Mouse (Mus musculus): ENCODE measurements at regions not wholly inside any gene's neighbourhood (a gene's known extent, or its start where the extent isn't known, plus 50 kb on each side); places are given as distances from the start of the nearest gene placed in this dataset.

GRCm38 (mm10) chr15:56979353-56979752, 498.1 kb downstream of the Slc22a22 start:
- DNase-seq (ENCODE audit: extremely low read depth, low read depth), result no peak

DNA sequence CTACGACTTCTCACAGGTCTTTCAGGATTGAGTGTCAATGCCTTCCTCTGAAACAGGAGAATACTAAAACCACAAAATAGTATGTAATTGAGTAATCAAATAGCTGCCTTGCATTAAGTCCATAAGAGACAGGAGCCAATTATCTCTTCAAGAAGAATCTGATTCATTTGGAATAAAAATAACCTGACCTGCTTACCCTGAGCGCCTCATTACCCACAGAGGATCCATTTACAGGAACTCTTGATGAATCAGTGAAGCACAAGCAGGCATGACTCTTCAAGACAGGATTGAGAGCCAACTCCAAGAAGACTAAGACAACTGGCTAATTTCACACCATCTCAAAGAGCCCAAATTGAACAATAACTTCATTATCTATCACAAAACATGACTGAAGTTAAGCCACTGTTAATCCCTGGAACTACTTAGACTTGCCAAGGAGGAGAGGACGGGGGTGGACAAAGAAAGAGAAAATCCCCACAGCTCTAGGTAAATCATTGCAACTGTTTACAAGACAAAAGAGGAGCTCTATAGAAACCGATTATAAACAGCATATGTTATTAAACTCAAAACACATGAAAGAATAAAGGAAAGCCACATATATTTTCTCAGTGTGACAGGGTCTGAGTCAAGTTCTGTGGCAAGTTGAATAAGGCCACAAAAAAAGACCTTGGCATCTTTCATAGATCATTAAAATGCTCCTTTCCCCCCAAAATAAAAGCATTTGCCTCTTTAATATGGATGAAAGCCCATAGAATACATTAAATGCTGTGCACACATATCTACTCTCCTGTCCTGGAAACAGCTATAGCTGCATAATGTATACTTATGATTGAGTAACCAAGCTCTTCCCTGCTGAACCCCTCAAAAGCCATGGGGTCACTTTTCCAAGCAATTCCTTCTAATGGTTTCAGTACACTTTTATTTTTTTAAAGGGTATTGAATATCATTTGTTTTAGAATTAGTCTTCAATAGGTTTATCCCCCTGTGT, 501.7 kb downstream of the Slc22a22 start:
- no peak for DNase-seq (ENCODE audit: extremely low read depth, low read depth)

- no peak for DNase-seq (ENCODE audit: extremely low read depth, low read depth)
Observed at GRCm38 (mm10) chr15:56970140-56970539, 507.3 kb downstream of the Slc22a22 start.

DNA sequence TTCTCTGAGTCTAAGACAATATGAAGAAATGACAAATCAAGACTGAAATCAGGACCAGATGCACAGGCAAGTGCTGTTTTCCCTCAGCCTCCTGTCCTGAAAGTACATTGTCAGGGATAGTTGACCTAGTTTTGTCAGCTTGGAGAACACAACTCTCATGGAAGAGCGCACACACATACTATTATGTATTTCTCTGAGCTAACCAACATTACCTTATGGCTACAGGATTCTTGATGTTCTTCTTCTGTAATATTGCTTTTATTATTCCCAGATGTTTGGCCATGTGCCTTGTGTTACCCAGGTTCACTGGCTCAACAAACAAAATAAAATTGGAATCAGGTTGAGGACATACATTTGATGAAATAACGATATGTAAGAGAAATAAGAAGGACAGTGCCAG, 521.1 kb downstream of the Slc22a22 start:
- no peak for DNase-seq (ENCODE audit: extremely low read depth, low read depth)

- no peak for DNase-seq (ENCODE audit: extremely low read depth, low read depth)
Observed at GRCm38 (mm10) chr15:56952176-56952575, 525.2 kb downstream of the Slc22a22 start.

DNA sequence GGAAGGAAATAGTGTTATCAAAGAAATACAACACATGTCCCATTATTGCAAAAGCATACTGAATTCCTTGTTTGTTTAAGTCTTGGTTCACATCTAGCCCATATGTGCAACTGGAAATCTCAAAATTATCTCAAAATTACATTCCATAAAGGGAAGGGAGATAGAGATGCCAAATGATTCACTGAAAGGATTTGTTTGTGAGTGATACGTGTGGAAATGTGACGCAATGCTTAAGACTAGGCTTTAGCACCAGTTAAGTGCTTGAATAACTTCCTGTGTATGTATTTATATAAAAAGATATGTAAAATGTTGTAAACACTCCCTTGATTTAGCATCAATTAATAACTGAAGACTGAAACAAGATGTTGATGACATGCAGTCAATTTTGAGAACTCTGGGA, 526.6 kb downstream of the Slc22a22 start:
- DNase-seq (ENCODE audit: extremely low read depth, low read depth), result no peak

GRCm38 (mm10) chr15:56940891-56941290, 536.5 kb downstream of the Slc22a22 start:
- no peak for DNase-seq (ENCODE audit: extremely low read depth, low read depth)

GRCm38 (mm10) chr15:56896553-56896952, 580.9 kb downstream of the Slc22a22 start:
- DNase-seq (ENCODE audit: extremely low read depth, low read depth), result no peak

GRCm38 (mm10) chr15:56881501-56881900, 595.9 kb downstream of the Slc22a22 start:
- DNase-seq (ENCODE audit: extremely low read depth, low read depth), result no peak

DNA sequence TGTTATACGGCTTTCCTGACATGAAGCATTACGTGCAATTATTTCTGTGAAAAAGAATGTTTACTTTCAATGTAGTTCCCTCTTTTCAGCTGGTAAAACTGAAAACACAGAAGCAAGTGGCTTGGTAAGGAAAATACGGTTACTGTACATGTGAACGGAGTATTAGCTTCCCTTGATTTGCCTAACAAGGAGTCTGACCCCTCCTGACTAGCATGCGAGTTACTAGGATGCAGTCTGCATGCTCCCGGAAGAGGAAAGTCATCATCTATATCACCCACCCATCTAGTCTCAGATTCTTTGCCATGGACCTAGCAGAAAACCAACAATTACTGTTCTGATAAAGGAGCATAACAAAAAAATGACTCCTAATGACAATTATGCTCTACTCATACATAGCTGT, 611.5 kb downstream of the Slc22a22 start:
- DNase-seq (ENCODE audit: extremely low read depth, low read depth), result no peak

GRCm38 (mm10) chr15:56865035-56865804, 612.2 kb downstream of the Slc22a22 start:
- no peak for DNase-seq (ENCODE audit: extremely low read depth, low read depth)

- no peak for DNase-seq (ENCODE audit: extremely low read depth, low read depth)
Observed at GRCm38 (mm10) chr15:56858627-56859334, 618.6 kb downstream of the Slc22a22 start.

- DNase-seq (ENCODE audit: extremely low read depth, low read depth), result no peak
Observed at GRCm38 (mm10) chr15:56858134-56858533, 619.3 kb downstream of the Slc22a22 start.

- peak; percentile 4 for DNase-seq (ENCODE audit: extremely low read depth, low read depth)
Observed at GRCm38 (mm10) chr15:56856057-56856456, 621.4 kb downstream of the Slc22a22 start.

DNA sequence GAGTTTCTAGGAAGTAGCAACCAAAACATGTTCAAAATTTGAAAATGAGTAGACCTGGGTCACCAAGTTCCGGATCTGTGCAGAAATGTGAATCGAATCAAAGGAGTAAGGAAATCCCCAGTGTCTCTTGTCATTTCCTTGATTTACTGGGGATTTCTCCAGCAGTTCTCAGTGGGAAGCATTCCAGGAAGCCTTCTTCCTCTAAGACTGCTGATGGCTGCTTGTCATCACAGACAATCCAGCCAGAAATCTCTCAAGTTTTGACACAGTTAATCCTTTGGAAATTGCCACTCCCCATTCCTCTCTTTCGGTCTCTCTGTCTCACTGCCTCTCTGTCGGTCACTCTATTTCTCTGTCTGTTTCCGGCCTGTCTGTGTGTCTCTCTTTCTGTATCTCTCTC, 624.3 kb downstream of the Slc22a22 start:
- DNase-seq (ENCODE audit: extremely low read depth, low read depth), result no peak

DNA sequence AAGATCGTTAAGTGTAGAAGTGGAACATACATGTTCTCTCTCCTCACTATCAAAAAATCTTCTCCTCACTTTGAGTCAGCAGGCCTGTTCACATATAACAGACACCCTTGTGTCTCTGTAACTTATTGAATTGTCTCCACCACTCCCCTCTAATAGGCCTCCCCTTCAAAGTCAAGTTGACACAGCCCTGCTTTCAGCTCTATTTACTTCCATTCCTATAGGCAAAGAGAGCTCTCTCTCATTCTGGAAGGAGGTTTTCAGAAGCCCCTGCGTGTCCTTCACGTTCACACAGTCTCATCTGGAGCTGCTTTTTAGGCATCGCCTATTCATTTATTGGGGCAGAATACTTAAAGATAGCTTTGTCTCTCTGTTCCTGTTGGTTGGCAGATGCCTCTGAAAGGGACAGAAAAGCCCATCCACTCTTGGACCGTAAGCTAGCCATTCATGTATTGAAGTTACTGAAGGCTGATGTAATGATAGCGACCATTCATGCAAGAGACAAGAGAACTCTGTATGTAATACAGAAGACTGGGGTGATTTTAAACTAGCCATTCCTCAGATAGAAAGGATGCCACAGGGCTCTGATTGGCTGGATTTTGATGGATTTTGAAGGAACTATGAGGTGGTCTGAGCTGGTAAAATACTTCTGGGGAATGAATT, 629.8 kb downstream of the Slc22a22 start:
- no peak for DNase-seq (ENCODE audit: extremely low read depth, low read depth)

GRCm38 (mm10) chr15:56844574-56844973, 632.9 kb downstream of the Slc22a22 start:
- no peak for DNase-seq (ENCODE audit: extremely low read depth, low read depth)

DNA sequence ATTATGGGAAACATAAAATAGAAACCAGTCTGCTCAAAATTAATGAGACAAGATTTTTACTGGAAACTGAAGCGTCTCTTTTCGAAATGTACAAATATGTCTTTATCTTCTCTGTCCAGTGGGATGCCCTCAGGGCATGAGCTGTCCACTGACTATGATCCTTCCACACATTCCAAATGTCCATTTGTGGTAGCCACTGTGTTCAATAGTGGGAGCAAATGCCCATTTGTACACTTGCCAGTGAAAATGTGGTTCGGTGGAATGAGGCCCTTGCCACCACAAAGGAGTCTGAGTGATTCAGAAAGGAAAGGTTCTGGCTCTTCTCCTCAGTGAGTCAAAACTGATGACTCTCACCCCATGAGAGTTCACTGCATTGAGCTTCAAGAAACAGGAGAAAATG, 635.9 kb downstream of the Slc22a22 start:
- no peak for DNase-seq (ENCODE audit: extremely low read depth, low read depth)

- DNase-seq (ENCODE audit: extremely low read depth, low read depth), result no peak
Observed at GRCm38 (mm10) chr15:56837292-56837691, 640.1 kb downstream of the Slc22a22 start.

DNA sequence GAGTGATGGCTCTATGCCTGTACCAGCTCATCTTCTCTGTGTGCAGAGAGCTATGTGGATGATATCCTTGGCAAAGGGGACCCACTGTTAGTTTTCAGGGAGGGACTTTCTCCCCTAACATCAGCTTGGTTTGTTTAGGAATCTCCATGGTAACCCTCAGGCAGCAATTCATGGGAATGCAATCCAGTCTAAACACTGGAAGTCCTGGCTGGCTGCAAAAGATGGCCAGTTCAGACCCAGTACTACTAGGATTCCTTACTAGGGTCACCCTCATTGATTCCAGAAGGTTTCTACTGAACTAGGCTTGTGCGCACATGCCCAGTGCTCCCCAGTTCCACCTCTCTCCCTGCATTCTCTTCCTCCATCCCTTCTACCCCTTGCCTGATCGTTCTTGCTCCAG, 642.8 kb downstream of the Slc22a22 start:
- no peak for DNase-seq (ENCODE audit: extremely low read depth, low read depth)

- no peak for DNase-seq (ENCODE audit: extremely low read depth, low read depth)
Observed at GRCm38 (mm10) chr15:56832666-56833065, 644.8 kb downstream of the Slc22a22 start.

Data from MEL-GATA-1-ER (cell line).